Mouse (Mus musculus): ENCODE measurements at regions not wholly inside any gene's neighbourhood (a gene's known extent, or its start where the extent isn't known, plus 50 kb on each side); places are given as distances from the start of the nearest gene placed in this dataset.

DNA sequence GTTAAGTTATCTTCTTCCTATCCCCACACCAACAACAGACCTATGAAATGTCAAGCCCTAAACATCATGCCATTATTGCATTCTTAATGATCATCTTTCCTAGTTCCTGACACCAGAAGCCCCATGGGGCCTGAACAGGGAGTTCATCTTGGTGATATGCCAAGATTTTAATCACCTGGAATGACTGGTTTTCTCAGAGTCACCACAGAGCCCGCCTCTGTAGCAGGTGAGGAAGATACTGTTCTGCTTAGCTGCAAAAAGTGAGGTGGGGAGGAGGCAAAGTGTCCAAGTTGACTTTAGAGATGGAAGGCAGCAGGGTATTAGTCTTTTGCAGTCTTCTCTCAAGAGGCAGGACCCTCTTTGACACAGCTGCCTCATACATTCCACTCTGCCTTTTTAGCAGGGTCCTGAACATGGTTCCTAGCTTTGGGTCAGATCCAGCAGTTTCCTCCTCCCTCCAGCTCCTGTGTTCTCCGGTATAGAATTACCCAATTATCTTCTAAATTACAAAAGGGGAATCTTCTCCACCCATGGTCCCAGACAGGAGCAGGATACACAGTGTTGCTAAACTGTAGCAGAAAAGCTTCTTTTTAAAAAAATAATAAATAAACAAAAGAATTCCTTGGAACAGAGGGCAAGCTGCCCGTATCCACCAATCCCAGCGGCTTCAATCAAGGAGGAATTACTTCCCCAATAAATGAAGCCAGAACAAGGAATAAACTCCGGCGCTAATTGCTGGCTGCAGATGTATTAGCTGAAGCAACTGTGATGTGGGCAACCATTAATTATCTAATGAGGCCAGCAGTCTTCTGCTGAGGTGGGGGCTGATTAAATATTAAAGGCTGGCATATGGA, 896.8 kb downstream of the Tmem114 start:
- peak in 1 of 2 experiments; percentile 11 for DNase-seq (ENCODE audit: low spot score in 2 of 2)

DNA sequence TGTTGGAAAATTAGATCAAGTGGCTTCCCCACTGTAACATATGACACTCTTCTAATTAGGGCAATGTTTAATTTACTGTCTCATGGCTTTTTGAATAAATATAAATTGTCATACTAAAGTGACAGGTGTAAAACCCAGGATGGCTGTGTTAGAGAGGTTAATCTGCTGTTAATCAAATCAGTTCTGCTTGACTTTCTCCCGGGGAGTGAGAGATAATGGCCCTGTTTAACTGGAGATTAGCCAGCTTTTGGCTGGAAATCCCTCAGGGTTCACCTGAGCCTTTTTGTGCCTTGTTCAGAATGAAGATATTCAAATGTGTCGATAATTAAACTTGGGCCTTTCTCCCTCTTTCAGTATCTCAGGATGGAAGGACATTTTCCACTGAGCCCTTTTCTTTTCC, 906.2 kb downstream of the Tmem114 start:
- DNase-seq (ENCODE audit: low spot score in 2 of 2) = no peak
